Mouse (Mus musculus) right cerebral cortex, adult 2 months (tissue): ENCODE measurements around the gene Rimbp3.
"Not testable (repeated sequence)": the region's sequence is repeated elsewhere in the genome, so short reads cannot be mapped to it uniquely, and the experiment has no call there.

Experiments
- DNase-seq, 2 experiments: peaks; one replicate each; pipeline ENCODE4 v3.0.0; 2021 to 2022; ENCODE audit warnings: low spot score in 2 of 2

Rimbp3 gene

DNA sequence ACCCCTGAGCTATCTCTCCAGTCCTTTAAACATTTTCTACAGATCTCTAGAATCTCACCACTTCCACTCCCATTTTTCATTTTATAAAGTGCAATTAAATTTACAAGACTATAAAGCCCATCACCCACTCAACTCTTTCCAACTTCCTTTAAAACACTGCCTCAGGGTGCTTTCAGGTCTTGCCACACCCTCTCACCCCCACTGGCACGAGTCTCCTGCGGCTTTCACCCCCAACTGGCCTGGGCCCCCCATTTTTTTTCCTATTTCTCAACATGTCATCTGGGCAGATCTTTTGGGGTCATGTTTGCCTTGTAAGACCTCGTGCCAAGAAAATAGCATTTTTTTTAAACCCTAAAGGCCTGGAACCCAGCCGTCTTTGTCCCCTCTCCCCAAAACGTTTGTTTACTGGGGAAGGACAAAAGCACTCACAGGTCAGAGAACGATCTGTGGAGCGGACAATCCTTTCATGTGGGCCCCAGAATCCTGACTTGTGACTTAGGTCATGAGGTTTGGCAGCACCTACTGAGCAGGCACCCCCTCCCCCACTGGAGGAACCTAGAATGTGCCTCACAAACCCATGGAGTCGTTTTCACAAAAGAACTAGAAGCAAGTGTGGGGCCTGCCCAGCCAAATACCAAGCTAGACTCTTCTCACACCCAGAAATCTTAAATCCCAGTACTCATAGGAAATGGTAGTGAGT is 8.7 kb downstream of the Rimbp3 start:
- DNase-seq = no peak

DNA sequence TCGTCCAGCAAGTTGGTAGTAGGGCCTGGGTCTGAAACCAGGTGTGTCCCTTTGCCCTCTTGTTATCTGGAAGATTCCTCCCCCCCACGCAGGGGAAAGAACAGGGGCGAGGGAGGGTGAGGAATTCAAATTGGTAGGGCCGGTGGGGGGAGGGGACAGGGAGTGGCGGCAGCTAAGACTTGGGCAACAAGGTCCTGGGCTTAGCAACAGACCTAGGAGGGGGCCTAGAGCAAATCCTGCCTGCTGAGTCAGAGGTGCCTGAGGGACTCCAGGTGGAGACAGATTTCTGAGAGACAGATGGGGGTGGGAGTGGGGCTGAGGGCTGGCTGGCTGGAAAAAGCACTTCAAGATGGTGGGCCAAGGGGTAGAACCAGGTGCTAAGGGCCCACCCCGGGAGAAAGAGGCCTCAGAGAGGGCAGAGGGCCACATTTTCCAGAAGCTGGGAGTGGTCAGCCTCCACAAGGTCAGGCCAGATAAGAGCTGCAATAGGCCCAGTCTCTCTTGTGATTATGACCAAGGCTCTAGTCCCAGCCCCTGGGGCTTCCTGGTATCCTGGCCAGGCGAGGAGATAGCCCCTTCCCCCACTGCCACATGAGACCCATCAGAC is 11.8 kb downstream of the Rimbp3 start:
- no peak for DNase-seq

GRCm38 (mm10) chr16:17222197-17222596 is 13.8 kb downstream of the Rimbp3 start:
- peak; percentile 95 to 98 for DNase-seq

GRCm38 (mm10) chr16:17225584-17225983 is 17.2 kb downstream of the Rimbp3 start:
- no peak for DNase-seq

GRCm38 (mm10) chr16:17226496-17226895 is 18.1 kb downstream of the Rimbp3 start:
- DNase-seq = no peak

GRCm38 (mm10) chr16:17231523-17231922 is 23.1 kb downstream of the Rimbp3 start:
- not testable (repeated sequence) for DNase-seq

DNA sequence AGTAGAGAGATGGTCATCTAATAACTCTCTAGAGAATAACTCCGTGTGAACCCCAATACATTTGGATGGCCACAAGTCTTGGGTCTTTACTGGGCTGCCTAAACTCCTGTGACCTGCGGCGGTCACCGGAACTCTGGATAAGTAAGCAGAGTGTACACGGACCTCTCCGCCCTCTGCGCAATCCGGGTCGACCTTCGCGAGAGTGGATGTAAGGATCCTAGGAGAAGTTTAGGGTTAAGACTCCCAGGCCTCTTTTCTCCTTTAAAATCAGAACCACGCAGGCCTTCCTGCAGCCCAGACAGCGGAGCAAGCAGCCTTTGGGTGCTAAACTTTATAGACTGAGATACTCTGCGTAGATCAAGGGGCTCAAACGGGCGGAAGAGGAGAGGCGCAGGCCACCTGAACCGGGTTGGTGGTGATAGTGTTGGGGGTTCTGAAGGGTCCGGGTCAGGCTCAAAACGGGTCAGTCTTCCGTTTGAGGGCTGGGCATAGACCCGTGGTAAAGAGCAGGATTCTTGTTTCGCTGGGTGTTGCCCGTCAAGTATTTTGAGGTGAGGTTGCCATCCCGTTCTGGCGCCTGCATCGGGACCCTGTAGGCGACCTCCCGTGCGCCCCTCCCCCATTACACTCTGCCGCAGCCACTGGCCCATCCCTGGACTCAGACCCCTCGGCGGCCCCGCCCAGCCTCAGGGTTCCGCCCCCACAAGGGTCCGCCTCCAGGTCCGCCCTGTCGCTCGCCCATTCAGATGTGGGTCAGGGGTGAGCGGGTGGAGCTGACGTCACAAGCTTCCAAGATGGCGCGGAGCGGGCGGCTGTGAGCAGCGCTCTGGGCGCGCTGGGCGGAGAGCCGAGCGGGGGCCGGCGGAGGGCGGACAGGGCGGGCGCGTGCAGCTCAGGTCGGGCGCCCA is 24.6 kb downstream of the Rimbp3 start, which contains the start of gene Hic2:
Gene Hic2 (plus strand): TSS at position 779 of the 908 bp plus-strand sequence.
- peak; percentile 87 to 88 for DNase-seq

DNA sequence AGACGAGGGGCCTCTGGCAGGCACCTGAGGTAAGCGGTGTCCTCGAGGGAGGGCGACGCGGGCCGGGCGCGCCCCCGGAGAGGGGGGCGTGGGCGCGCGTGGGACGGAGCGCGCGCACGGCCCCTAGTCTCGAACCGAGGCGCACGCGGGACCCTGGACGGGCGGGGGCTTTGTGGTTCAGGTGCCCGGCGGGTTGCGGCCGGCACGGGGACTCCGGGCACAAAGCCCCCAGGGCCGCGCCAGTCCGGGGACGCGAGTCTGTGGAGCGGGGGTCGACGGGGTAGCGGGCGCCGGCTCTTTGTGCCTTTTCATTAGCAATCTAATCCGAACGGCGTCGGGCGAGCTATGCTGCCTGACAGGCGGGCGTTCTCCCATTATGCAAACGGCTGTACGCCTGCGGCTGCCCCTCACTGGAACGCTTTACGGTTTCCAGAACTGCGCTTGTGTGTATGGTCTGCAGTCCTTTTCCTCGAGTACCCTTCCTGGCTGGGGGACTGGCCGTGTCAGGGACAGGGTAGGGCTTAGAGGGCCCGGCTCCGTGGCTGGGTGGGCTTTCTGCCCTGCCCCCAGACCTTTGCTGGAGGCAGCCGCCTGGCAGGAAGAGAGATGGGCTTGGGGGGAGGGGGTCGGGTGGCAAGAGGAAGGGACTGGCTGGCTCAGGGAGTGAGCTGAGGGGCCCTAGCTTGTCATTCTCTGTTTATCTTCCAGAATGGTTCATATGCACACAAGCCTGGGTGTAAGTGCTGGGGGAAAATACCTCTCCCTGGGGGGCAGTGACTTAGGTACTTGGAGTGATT is 25.5 kb downstream of the Rimbp3 start:
- peak; percentile 19 to 32 for DNase-seq

DNA sequence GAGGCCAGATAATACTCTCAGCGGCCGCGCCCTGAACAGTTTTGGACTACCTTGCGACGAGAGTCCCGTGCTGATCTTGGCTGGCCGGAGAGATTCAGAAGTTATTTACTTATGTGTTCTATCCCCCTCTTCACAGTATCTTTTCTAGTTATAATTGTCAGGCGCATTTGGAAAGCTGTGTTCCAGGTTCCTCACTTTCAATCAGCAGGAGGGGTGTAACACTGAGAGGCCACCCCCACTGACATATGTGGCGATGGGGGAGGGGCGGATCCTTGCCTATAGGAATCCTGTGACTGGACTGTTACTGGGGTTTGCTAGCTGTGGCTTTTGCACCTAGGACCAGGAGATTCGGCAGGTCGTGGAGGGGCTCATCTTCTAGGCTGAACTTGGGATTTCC is 26.1 kb downstream of the Rimbp3 start:
- peak; percentile 61 to 62 for DNase-seq

DNA sequence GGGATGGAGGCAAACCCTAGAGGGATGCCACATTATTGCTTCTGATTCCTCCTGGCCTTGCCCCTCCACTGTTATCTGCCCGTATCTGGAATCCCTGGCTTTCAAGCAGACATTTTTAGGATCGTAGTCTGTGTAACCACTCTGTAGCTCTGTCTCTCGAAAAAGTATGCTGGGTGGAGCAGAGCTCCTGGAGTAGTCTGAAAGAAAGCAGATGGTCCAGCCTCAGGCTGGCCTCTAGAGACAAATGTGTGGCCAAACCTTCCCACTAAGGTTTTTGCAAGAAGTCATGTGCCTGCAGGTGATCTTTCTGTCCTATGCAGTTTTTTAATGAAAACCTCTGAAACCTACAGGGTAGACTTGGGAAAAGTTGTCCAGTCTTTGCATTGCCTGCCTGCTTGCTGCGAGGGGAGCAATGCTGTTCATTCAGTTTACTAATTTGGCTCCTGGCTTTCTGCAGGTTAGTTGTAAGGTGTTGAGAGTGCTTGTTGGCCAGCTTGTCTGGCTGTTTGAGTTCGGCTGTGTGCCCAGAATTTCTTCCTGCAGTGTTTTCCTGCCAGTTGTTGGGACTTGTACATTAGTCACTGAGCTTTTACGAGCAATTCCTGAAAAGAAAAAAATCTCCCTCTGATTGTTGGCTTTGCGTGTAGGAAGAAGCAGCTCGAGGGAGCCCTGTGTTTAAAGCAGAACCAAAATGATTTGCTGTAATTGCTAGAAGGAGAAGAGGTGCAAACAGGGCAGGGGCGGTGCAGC is 26.7 kb downstream of the Rimbp3 start:
- DNase-seq = peak; percentile 60 to 66

DNA sequence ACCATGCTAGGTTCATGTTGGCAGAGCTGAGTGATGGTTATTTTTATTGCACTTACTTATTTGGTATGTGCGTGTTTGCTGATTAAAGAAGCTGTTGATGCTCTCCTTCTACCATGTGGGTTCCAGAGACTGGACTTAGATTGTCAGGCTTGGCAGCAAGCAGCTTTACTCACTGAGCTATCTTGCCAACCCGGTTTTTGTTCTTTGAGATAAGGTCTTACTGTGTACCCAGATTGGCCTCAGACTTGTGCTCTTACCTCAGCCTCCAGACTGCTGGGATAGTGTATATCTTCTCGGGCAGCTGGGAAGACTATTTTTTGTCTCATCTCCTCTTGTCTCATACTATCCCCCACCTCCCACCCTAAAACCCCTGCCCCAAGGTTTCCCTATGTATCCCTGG is 29.2 kb downstream of the Rimbp3 start:
- DNase-seq = no peak

DNA sequence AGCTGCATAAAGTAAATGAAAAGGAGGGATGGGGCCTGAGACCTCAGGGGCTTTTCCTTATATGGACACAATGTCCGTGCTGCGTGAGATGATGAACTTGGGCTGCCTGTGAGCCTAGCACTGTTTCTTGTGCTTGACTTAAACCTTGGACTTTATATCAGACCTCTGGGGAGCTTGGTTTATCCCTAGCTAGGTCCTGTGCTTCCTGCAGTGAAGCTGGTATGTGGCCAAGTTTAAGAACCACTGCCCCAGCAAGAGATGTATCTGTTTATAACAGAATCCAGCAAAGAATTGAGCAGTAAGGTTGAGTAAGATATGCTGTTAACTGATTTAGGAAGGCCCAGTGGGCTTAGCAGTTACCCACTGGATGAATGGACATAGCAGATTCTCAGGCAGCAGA is 31.0 kb downstream of the Rimbp3 start:
- no peak for DNase-seq

DNA sequence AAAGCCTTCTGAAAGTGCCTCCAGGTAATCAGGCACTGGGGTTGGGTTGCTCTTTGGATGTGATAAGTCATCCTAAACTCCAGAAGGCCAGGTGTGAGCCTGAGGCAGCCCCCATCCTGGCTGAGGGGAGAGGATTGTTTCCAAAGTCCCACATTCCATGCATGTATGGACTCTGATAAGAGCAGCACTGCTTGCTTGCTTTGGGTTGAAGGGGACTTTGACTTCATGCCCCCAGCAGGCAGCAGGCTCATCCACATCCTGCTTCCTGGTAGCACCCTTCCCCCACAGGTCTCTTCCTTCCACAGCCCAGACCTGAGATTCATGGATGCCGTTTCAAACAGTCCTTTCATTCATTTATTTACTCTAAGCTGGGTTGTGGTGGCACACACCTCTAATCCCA is 35.3 kb downstream of the Rimbp3 start:
- no peak for DNase-seq

GRCm38 (mm10) chr16:17244996-17245395 is 36.6 kb downstream of the Rimbp3 start:
- no peak for DNase-seq

DNA sequence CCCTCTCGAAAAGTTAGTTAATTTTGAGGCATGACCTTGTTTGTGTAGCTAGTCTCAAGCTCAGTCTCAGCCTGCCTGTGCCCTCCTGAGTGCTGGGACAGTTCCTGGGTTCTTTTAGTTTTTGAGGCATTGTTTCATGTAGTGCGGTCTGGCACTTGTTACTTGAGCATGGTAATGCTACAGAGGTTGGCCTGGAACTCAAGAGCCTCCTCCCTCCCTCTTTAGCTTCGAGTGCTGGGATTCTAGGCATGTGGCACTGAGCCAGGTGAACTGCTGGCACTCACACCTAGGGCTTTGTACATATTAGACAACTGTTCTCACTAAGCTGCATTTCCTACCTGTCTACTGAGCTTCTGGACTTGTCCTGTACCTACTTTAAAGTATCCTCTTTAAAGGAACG is 39.3 kb downstream of the Rimbp3 start:
- DNase-seq = no peak

GRCm38 (mm10) chr16:17249135-17249534 is 40.7 kb downstream of the Rimbp3 start:
- DNase-seq = no peak

GRCm38 (mm10) chr16:17251539-17251938 is 43.1 kb downstream of the Rimbp3 start:
- DNase-seq = peak; percentile 13 to 24

- DNase-seq = no peak
Observed at GRCm38 (mm10) chr16:17252086-17252726, 43.8 kb downstream of the Rimbp3 start.

GRCm38 (mm10) chr16:17252841-17253240 is 44.4 kb downstream of the Rimbp3 start:
- DNase-seq = no peak

DNA sequence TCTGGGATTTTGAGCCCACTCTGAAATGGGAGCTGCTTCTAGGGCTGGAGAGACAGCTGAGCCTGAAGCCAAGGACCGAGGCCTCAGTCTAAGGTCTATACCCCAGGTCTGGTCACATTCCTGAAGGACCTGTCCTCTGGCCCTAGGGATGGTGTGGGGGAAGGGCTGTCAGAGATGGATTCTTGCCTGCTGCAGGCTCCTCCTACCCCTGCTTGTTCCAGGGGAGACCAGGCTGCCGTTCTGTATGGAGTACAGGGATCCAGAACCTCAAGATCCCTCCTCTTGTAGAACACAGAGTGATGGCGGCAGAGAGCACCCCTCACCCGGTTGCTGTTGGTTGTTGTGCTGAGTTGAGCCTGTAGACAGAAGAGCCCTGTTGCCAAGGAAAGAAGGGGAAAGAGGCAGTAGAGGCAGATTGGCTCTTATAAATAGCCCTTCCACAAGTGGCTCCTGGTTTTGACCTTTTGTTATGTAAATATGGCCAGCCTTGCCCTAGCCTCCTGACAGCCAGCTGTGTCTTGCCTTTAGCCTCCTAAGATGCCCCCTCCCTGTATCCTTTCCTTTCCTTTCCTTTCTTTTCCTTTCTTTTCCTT is 45.7 kb downstream of the Rimbp3 start:
- DNase-seq = no peak
